Mouse (Mus musculus): Measurements from ENCODE around the gene Usf1. TPM values are rescaled to one million over a fixed set of nuclear protein-coding genes. Genes with fewer than 3 reads are reported as not detected.

The Usf1 gene
- polyA plus RNA-seq (2016; fragmentation: Nextera tagmentation; extraction: Ambion mirVana) = 119 and 125 TPM in 2 replicates

DNA sequence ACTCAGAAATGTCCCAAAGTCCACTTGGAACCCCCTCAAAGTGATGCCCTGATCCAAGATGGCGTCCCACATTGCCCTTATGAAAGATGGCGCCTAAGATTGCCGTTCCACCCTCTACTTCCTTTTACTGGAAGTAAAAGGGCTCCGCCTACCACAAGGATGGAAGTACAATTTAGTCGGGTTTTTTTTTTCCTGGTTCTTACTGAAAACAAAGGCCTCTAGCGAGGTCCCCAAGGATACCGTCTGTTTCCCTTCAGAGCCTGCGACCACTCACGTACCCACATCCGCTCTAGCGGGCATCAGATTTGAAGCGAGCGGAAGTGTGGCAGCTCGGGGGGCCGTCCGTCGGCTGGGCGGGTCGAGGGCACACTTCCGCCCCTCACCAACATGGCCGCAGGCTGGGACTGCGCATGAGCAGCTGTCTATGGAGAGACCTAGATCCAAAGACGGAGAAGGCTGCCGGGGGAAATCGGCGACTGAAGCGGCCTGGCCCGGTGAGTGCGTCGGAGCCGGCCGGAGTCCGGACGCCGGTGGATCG, at the start of gene Usf1:
Gene Usf1 (plus strand): TSS at position 367 of the 538 bp plus-strand sequence.
- H3K9ac ChIP-seq = peak within 1 kb of the TSS; percentile 96
- ATAC-seq (ENCODE audit: insufficient number of reproducible peaks, insufficient read depth, low FRiP score, low TSS enrichment) = peak; percentile 95
- peaks cover 10% of the 10 kb centered on the region for H3K36me3 ChIP-seq
- WGBS = under 1% methylated on average over 36 of the region's 36 CpGs
- H3K4me1 ChIP-seq = peaks cover 3% of the 10 kb centered on the region; the same call in 1 of the 2 replicates
- H3K4me3 ChIP-seq = peak within 1 kb of the TSS; percentile 96
- peak within 1 kb of the TSS; percentile 64 for H3K4me2 ChIP-seq (replicated peaks)
- H3K27ac ChIP-seq = peak within 1 kb of the TSS; percentile 94
- H3K9me3 ChIP-seq = no peaks in the 10 kb centered on the region
- peaks cover 8% of the 10 kb centered on the region; the same call in 1 of the 2 replicates for H3K27me3 ChIP-seq

DNA sequence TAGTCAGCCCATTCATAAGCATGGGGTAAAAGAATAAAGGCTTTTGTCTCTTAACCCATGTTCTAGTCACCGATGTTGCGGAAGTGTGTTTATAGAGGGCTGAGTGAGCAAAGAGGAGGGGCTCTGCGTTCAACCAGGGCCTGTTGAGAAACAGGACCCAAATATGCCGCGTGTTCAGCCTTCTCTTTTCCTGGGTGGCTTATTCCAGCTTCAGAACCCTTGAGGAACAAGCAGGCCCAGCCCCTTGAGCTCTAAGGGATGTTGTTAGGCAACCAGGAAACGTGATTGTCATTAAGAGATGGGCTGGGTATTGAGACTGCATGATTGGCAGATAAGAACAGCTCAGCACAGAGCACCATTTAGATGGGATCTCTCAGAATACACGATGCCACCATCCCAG, 45.2 kb upstream of the Usf1 start:
- WGBS = 66% methylated on average over 7 of the region's 7 CpGs
- no peak overlapping the region for H3K4me3 ChIP-seq
- no peak overlapping the region for H3K9ac ChIP-seq
- no peaks in the 10 kb centered on the region for H3K36me3 ChIP-seq
- H3K9me3 ChIP-seq = no peaks in the 10 kb centered on the region
- H3K4me2 ChIP-seq (replicated peaks) = no peak overlapping the region
- 0 out of 2 replicates have a peak, but pooled peaks cover 4% of the 10 kb centered on the region for H3K27me3 ChIP-seq
- H3K4me1 ChIP-seq = peaks cover 6% of the 10 kb centered on the region; the same call in 1 of the 2 replicates
- H3K27ac ChIP-seq = no peak overlapping the region
- ATAC-seq (ENCODE audit: insufficient number of reproducible peaks, insufficient read depth, low FRiP score, low TSS enrichment) = no peak

DNA sequence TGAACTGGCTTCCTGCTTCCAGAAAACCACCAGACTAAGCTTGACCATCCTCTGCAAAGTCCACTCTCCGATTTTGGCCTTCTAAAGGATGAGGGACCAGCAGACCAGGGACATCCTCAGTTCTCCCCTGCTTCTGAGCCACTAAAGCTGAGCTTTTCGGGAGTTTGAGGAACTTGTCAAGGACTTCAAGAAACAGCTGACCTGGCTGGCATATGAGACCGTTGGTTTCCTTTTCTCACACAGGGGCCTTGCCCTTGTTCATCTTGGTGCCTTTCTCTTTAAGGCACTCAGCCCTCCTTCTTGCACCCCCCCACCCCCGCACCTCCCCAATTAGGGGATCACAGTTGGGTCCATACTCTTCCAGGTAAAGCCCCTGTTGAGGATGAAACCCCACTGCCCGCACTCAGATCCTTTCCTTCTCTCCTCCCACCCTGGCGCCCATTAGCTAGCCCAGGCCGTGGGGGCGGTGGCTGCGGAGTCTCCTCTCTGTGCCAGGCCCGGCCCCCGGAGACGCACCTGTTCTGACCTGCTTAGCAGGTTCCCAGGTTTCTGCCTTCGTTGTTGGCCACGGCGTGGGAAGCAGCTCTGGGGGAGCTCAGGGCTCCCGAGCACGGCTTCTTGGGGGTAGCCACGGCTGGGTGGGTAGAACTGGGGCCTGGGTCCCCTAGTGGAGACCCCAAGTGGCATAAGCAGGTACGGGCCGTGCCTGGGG, 41.1 kb upstream of the Usf1 start, which contains the start of gene Nectin4:
Gene Nectin4 (plus strand): TSS at position 255 of the 712 bp plus-strand sequence.
- 35% methylated on average over 20 of the region's 20 CpGs for WGBS
- peaks cover 8% of the 10 kb centered on the region for H3K4me1 ChIP-seq
- no peak within 1 kb of the TSS for H3K9ac ChIP-seq
- no peaks in the 10 kb centered on the region for H3K36me3 ChIP-seq
- no peak within 1 kb of the TSS for H3K27ac ChIP-seq
- H3K9me3 ChIP-seq = no peaks in the 10 kb centered on the region
- peak within 1 kb of the TSS; percentile 15; the same call in 1 of the 2 replicates for H3K4me3 ChIP-seq
- 0 out of 2 replicates have a peak, but pooled peaks cover 4% of the 10 kb centered on the region for H3K27me3 ChIP-seq
- no peak for ATAC-seq (ENCODE audit: insufficient number of reproducible peaks, insufficient read depth, low FRiP score, low TSS enrichment)
- peak within 1 kb of the TSS; percentile 9; the same call in 1 of the 2 replicates for H3K4me2 ChIP-seq (replicated peaks)

DNA sequence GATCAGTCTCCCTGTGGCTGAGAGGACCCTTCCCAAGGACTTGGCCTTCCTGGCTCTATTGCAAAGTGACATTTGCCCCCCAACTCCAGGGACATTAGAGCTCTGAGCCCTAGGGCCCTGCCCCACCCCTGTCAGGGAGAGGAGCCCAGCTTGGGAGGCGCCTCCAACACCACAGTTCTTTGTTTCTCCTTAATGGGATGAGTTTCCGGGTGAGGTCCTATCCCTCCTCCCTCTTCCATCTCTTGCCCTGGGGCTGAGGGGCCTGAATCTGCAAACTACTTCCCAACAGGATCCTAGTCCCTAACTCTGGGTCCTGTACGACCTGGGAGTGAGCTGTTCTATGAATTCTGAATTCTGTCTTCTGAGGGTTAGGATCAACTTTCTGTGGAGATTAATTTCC, 38.2 kb upstream of the Usf1 start:
- no peak overlapping the region for H3K4me3 ChIP-seq
- H3K36me3 ChIP-seq = no peaks in the 10 kb centered on the region
- ATAC-seq (ENCODE audit: insufficient number of reproducible peaks, insufficient read depth, low FRiP score, low TSS enrichment) = no peak
- 19% methylated on average over 3 of the region's 3 CpGs for WGBS
- H3K4me1 ChIP-seq = peaks cover 12% of the 10 kb centered on the region
- H3K27ac ChIP-seq = no peak overlapping the region
- H3K4me2 ChIP-seq (replicated peaks) = no peak overlapping the region
- no peaks in the 10 kb centered on the region for H3K9me3 ChIP-seq
- H3K27me3 ChIP-seq = 0 out of 2 replicates have a peak, but pooled peaks cover 4% of the 10 kb centered on the region
- no peak overlapping the region for H3K9ac ChIP-seq

DNA sequence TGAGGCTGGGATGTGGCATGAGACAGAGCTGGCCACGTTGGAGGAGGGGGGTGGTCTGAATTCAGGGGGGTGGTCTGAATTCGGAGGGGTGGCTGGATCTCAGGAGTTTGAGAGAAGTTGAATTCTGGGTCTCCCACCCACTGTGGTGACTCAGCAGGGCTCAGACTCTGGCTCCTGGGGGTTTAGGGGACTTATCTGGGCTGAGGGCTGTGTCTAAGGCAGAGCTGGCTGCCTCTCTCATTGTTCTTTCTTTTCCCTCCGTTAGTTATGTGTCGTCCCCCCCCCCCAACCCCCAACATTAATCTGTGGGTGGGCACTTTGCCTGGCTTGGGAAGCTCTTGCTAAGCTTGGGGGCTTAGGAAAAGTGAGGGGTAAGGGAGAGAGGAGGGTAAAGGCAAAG, 37.2 kb upstream of the Usf1 start:
- Histone ChIP-seq H3K4me1 (peaks cover 12% of the 10 kb centered on the region), H3K36me3 (no peaks in the 10 kb centered on the region), H3K27me3 (0 out of 2 replicates have a peak, but pooled peaks cover 4% of the 10 kb centered on the region), H3K4me3 (no peak overlapping the region), H3K9ac (no peak overlapping the region), H3K9me3 (no peaks in the 10 kb centered on the region), H3K27ac (0 out of 2 replicates have a peak overlapping the region, but pooled peaks have one; percentile 12), H3K4me2 (replicated peaks) (no peak overlapping the region)
- no peak for ATAC-seq (ENCODE audit: insufficient number of reproducible peaks, insufficient read depth, low FRiP score, low TSS enrichment)
- WGBS = 0% methylated on average over 4 of the region's 4 CpGs

DNA sequence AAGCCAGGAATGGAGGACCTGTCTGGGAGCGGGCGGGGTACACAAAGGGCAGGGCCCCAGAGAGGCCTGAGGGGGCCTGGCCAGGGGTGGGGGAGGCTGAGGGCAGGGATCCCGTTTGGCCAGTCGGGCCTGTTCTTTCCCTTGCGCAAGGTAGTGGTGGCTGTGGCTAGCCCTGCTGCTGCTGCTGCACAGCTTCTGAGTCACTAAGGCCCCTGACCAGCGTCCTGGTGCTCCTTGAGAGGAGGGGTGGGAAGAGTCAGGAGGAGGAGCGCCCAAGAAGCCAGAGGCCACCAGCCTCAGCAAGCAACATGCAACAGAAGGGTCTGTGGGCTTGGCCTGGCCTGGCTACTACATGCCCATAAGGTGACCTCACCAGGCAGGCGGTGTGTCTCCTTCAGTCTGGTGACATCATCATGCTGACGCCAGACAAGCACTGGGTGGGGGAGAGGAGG, 35.4 kb upstream of the Usf1 start:
- Histone ChIP-seq H3K4me3 (no peak overlapping the region), H3K27me3 (peaks cover 13% of the 10 kb centered on the region), H3K27ac (no peak overlapping the region), H3K9ac (no peak overlapping the region), H3K9me3 (no peaks in the 10 kb centered on the region), H3K4me2 (replicated peaks) (no peak overlapping the region), H3K36me3 (no peaks in the 10 kb centered on the region), H3K4me1 (peaks cover 20% of the 10 kb centered on the region)
- 35% methylated on average over 9 of the region's 9 CpGs for WGBS
- peak; percentile 32; the same call in 1 of the 2 replicates for ATAC-seq (ENCODE audit: insufficient number of reproducible peaks, insufficient read depth, low FRiP score, low TSS enrichment)

DNA sequence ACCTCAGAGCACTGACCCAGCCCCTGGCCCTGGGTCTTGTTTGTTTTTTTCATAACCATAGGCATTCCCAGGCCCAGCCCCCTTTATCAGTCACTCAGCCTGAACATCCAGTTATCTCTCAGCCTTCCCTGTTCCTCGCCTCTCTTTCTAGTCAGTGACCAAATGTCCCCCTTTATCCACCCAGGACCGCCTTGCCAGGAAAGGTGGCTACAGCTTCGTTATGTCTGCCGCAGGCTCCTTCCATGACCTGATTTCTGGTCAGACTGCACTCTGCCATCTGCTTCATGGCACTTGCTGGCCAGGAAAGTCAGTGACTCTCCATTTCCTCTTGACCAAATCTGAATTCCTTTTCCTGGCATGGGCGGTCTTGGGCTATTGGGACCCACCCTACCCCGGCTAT, 32.8 kb upstream of the Usf1 start:
- H3K4me2 ChIP-seq (replicated peaks) = no peak overlapping the region
- peaks cover 13% of the 10 kb centered on the region for H3K27me3 ChIP-seq
- 86% methylated on average over 6 of the region's 6 CpGs for WGBS
- peaks cover 19% of the 10 kb centered on the region for H3K4me1 ChIP-seq
- ATAC-seq (ENCODE audit: insufficient number of reproducible peaks, insufficient read depth, low FRiP score, low TSS enrichment) = no peak
- H3K36me3 ChIP-seq = no peaks in the 10 kb centered on the region
- H3K4me3 ChIP-seq = no peak overlapping the region
- no peak overlapping the region for H3K27ac ChIP-seq
- H3K9me3 ChIP-seq = no peaks in the 10 kb centered on the region
- no peak overlapping the region for H3K9ac ChIP-seq

DNA sequence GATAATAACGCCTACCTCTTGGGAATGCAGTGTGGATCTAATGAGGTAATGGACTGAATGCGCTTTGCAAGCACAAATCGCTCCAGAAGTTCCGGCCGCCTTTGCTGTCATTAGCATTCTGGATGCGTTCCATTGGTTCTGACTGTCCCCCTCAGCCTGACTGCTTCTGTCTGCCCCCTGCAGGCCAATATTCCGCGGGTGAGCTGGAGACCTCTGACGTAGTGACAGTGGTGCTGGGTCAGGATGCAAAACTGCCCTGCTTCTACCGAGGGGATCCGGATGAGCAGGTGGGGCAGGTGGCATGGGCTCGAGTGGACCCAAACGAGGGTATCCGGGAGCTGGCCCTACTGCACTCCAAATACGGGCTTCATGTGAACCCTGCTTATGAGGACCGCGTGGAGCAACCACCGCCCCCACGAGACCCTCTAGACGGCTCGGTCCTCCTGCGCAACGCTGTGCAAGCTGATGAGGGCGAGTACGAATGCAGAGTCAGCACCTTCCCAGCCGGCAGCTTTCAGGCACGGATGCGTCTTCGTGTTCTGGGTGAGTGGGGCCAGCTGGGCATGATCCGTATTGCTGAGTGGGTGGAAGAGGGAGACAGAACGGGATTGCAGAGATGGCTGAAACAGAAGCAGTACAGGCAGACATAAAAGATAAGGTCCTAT, 31.0 kb upstream of the Usf1 start:
- peaks cover 13% of the 10 kb centered on the region for H3K27me3 ChIP-seq
- H3K27ac ChIP-seq = no peak overlapping the region
- H3K36me3 ChIP-seq = no peaks in the 10 kb centered on the region
- H3K9me3 ChIP-seq = no peaks in the 10 kb centered on the region
- ATAC-seq (ENCODE audit: insufficient number of reproducible peaks, insufficient read depth, low FRiP score, low TSS enrichment) = peak; percentile 18; the same call in 1 of the 2 replicates
- H3K9ac ChIP-seq = no peak overlapping the region
- peak overlapping the region; percentile 43 for H3K4me2 ChIP-seq (replicated peaks)
- peak overlapping the region; percentile 20 for H3K4me3 ChIP-seq
- 5% methylated on average over 31 of the region's 31 CpGs for WGBS
- H3K4me1 ChIP-seq = peaks cover 12% of the 10 kb centered on the region; the same call in 1 of the 2 replicates

DNA sequence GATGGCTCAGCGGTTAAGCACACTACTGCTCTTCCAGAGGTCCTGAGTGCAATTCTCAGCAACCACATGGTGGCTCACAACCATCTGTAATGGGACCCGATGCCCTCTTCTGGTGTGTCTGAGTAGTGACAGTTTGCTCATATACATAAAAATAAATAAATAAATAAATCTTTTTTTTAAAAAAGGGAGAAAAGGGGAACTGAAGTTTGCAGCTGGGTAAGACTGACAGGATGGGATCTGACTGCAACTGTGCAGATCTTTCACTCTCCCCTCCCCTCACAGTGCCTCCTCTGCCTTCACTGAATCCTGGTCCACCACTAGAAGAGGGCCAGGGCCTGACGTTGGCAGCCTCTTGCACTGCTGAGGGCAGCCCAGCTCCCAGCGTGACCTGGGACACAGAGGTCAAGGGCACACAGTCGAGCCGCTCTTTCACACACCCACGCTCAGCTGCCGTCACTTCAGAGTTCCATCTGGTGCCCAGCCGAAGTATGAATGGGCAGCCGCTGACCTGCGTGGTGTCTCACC, 29.0 kb upstream of the Usf1 start:
- H3K9me3 ChIP-seq = no peaks in the 10 kb centered on the region
- H3K27ac ChIP-seq = no peak overlapping the region
- H3K4me3 ChIP-seq = no peak overlapping the region
- 79% methylated on average over 11 of the region's 11 CpGs for WGBS
- H3K36me3 ChIP-seq = no peaks in the 10 kb centered on the region
- H3K4me1 ChIP-seq = peaks cover 11% of the 10 kb centered on the region; the same call in 1 of the 2 replicates
- peaks cover 13% of the 10 kb centered on the region for H3K27me3 ChIP-seq
- no peak overlapping the region for H3K4me2 ChIP-seq (replicated peaks)
- ATAC-seq (ENCODE audit: insufficient number of reproducible peaks, insufficient read depth, low FRiP score, low TSS enrichment) = no peak
- H3K9ac ChIP-seq = no peak overlapping the region

DNA sequence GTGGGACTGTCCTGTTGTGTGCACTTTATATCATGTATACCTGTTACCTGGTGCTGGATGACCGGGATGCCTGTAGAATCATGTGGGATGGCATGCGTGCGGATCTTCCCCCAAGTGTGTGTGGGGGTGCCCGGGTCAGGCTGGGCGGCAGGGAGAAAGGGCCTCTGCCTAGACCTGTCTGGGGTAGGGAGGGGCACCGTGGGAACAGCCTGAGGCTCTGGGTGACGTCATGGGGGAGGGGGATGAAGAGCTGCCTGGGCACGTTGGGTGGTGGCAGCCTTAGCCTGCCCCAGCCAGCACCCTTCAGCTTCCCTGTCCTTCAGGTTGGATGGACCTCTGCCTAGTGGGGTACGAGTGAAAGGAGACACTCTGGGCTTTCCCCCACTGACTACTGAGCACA, 26.8 kb upstream of the Usf1 start:
- Histone ChIP-seq H3K4me3 (no peak overlapping the region), H3K36me3 (no peaks in the 10 kb centered on the region), H3K4me1 (peaks cover 12% of the 10 kb centered on the region; the same call in 1 of the 2 replicates), H3K27ac (no peak overlapping the region), H3K9me3 (no peaks in the 10 kb centered on the region), H3K4me2 (replicated peaks) (no peak overlapping the region), H3K9ac (no peak overlapping the region), H3K27me3 (peaks cover 11% of the 10 kb centered on the region)
- WGBS = 55% methylated on average over 9 of the region's 9 CpGs
- no peak for ATAC-seq (ENCODE audit: insufficient number of reproducible peaks, insufficient read depth, low FRiP score, low TSS enrichment)

DNA sequence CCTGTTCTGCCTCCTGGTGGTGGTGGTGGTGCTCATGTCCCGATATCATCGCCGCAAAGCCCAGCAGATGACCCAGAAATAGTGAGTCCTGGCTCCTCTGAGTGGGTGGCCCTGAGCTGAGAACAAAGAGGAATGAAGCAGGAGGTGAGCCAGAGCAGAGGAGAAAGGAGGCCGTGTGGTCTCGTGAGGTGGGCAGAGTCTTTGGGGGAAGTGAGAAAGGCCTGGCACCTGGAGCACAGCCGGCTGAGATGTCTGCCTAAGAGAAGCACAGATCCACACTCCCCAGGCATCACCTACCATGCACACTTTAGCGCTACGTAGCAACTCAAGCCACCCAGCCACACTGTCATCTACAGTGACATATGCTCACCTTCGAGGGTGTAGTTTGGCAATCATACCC, 25.9 kb upstream of the Usf1 start:
- Histone ChIP-seq H3K27ac (no peak overlapping the region), H3K9me3 (no peaks in the 10 kb centered on the region), H3K27me3 (peaks cover 5% of the 10 kb centered on the region), H3K4me3 (no peak overlapping the region), H3K9ac (no peak overlapping the region), H3K36me3 (no peaks in the 10 kb centered on the region), H3K4me1 (peaks cover 7% of the 10 kb centered on the region; the same call in 1 of the 2 replicates), H3K4me2 (replicated peaks) (no peak overlapping the region)
- ATAC-seq (ENCODE audit: insufficient number of reproducible peaks, insufficient read depth, low FRiP score, low TSS enrichment) = no peak
- 65% methylated on average over 9 of the region's 9 CpGs for WGBS
